Mouse (Mus musculus) duodenum, adult 2 months (tissue): Measurements from ENCODE around the gene Ssx9. TPM values are rescaled to one million over a fixed set of nuclear protein-coding genes. Genes with fewer than 3 reads are reported as not detected.

Source experiments
- polyA plus RNA-seq: library from polyadenylated mRNA; depleted of rRNA; stranded (reverse); fragments of >200 nt; gene quantifications from 2 replicates; pipeline ENCODE4 v1.2.3, GENCODE M21; 2012; ENCODE audit warnings: low replicate concordance; rRNA removed

Gene Ssx9
- polyA plus RNA-seq = not detected in 2 replicates

DNA sequence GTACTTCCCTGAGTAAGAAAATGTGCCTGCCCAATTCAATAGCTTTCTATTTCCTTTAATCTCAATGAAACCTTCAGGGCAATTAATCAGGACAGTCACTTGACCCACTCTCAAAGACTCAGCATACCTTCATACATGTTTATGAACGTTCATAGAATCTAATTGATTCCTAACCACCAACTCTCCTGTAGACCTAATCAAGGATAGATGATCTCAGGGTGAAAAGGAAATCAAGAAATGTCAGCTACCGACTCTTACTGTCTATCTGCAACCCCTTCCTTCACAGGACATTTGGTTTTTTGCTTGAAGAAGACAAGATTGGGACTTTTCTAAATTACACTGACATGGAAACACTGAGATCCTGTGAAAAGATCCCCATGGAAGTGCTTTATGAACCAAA is at the start of gene Ssx9:
TSS of gene Ssx9 (plus strand) at position 301 of the 400 bp plus-strand sequence.

GRCm38 (mm10) chrX:8803391-8803790 is 55.2 kb downstream of the Ssx9 start, which contains the start of gene Ssxb5:
Ssxb5 (plus strand) TSS chrX:8803691.

Other genes starting within 250 kb of the Ssx9 start
- gene Gm14459, start 223.5 kb upstream of the Ssx9 start, polyA plus RNA-seq = not detected in 2 replicates
- gene Ssxb6, start 200.2 kb upstream of the Ssx9 start, polyA plus RNA-seq = not detected in 2 replicates
- gene Ssxb3, start 156.6 kb upstream of the Ssx9 start, polyA plus RNA-seq = not detected in 2 replicates
- gene Ssxb8, start 57.6 kb upstream of the Ssx9 start, polyA plus RNA-seq = not detected in 2 replicates
- gene Ssxb5, start 55.3 kb downstream of the Ssx9 start, polyA plus RNA-seq = not detected in 2 replicates
- not detected in 2 replicates for gene Gm6592, start 95.6 kb downstream of the Ssx9 start, polyA plus RNA-seq
- gene Gm5751, start 125.8 kb downstream of the Ssx9 start, polyA plus RNA-seq = not detected in 2 replicates
- gene B630019K06Rik, start 143.9 kb downstream of the Ssx9 start, polyA plus RNA-seq = 1.5 and 1.9 TPM in 2 replicates
- not detected in 2 replicates for gene Fthl17b, start 214.5 kb downstream of the Ssx9 start, polyA plus RNA-seq
- gene Fthl17c, start 228.1 kb downstream of the Ssx9 start, polyA plus RNA-seq = not detected in 2 replicates
- not detected in 2 replicates for gene Fthl17d, start 238.3 kb downstream of the Ssx9 start, polyA plus RNA-seq